Mouse (Mus musculus): ENCODE data around the gene Msmo1.

- TF ChIP-seq GATA1 (IDR thresholded peaks at IDR 0.05; ENCODE audit: borderline replicate concordance, low read length) (no peak), FLI1 (IDR thresholded peaks at IDR 0.05; ENCODE audit: low read length) (no peak)
Measured at GRCm38 (mm10) chr8:64770814-64771213, 37.2 kb upstream of the Msmo1 start.

Data from megakaryocyte, embryonic 14.5 days (primary cell).